Mouse (Mus musculus): ENCODE data around the gene Myl9. TPM values are rescaled to one million over a fixed set of nuclear protein-coding genes. Genes with fewer than 3 reads are reported as not detected.

Gene Myl9
- polyA plus RNA-seq (2017; shearing (Covaris generic)) = 1 to 10 TPM in 1 of 2 experiments, not detected in 1; 1.2 TPM

GRCm38 (mm10) chr2:156774738-156775454 lies at the start of gene Myl9:
Gene Myl9 (plus strand): TSS chr2:156775420.

Other genes with a start within 250 kb of the Myl9 start
- gene Aar2, start 227.8 kb upstream of the Myl9 start, polyA plus RNA-seq (2017; shearing (Covaris generic)) = 10 to 100 TPM; 24.7 to 27.8 TPM
- gene Dlgap4, start 161.7 kb upstream of the Myl9 start, polyA plus RNA-seq (2017; shearing (Covaris generic)) = 10 to 100 TPM; 80.8 to 87.0 TPM
- gene Tgif2, start 64.6 kb downstream of the Myl9 start, polyA plus RNA-seq (2017; shearing (Covaris generic)) = 10 to 100 TPM; 16.9 to 17.1 TPM
- gene 4930518I15Rik, start 82.5 kb downstream of the Myl9 start, polyA plus RNA-seq (2017; shearing (Covaris generic)) = 1 to 10 TPM; 3.6 to 5.4 TPM
- gene Rab5if, start 87.7 kb downstream of the Myl9 start, polyA plus RNA-seq (2017; shearing (Covaris generic)) = 100 to 1,000 TPM; 146 to 172 TPM
- gene Sla2, start 111.8 kb downstream of the Myl9 start, polyA plus RNA-seq (2017; shearing (Covaris generic)) = 100 to 1,000 TPM in 1 of 2 experiments, 10 to 100 TPM in 1; 50.6 to 102 TPM
- gene Ndrg3, start 216.6 kb downstream of the Myl9 start, polyA plus RNA-seq (2017; shearing (Covaris generic)) = 100 to 1,000 TPM; 119 to 213 TPM
- gene Dsn1, start 231.7 kb downstream of the Myl9 start, polyA plus RNA-seq (2017; shearing (Covaris generic)) = 10 to 100 TPM; 12.3 to 17.1 TPM